25 mouse cellular contexts compared by ENCODE assay signal in the genomic region with DNA sequence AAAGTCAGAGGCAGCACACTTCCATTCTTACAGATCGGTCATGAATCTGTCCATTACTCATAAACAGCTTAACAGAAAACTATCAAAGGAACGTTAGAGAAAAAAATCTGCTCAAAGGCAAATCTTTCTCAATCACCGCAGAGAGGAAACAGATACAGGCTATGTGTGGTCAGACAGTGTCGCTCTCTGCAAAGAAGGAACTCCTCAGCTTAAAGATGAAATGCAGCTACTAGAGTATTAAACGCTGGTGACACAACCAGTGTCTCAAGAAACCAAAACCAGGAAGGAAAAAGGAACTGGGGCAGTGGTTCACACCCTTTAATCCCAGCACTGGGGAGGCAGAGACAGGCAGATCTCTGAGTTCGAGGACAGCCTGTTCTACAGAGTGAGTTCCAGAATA. TPM values are rescaled to one million over a fixed set of nuclear protein-coding genes. Genes with fewer than 3 reads are reported as not detected.
DNase-seq lines count a peak whose midpoint lies in the region; ATAC-seq and TF ChIP-seq lines count a peak whose summit lies in the region.
"Had no signal": no experiment of that assay in that cellular context is flagged by ENCODE, and none has a peak within 500 bp of the region (broad histone marks: within the 10 kb centered on the region; RNA-seq: fewer than 3 reads in every experiment).

No protein-coding gene starts in this region.

- no peak overlapping the region for H3K27ac ChIP-seq in liver, adult 2 months (replicated peaks; ENCODE audit: insufficient read depth, low read depth, low read length)
- H3K27ac ChIP-seq in bone marrow, adult 2 months (ENCODE audit: control insufficient read depth, insufficient read depth, low read depth, low read length, poor library complexity) = peak overlapping the region; percentile 0; the same call in 1 of the 2 replicates
- H3K27ac ChIP-seq: embryonic facial prominence, embryonic 13.5 days; forebrain, embryonic 12.5 days; gastrocnemius, adult 2 months; heart, embryonic 15.5 days; hindbrain, embryonic 10.5 days; hindbrain, embryonic 14.5 days had no signal

- H3K79me2 ChIP-seq in liver, adult 2 months (ENCODE audit: control insufficient read depth, insufficient read depth, low read length) = peaks cover 9% of the 10 kb centered on the region; the same call in 1 of the 2 replicates

- ATAC-seq in hematopoietic stem cell, adult 5-6 weeks (replicated peaks in 1 of 2; ENCODE audit: insufficient read depth in 1 of 2, low FRiP score in 2 of 2, low TSS enrichment in 1 of 2, low read depth in 1 of 2, poor library complexity in 2 of 2, severe bottlenecking in 2 of 2) = peak; percentile 27 to 68; a peak in 2 of 4 replicates
- ATAC-seq in monocyte, adult 5-6 weeks (replicated peaks; ENCODE audit: insufficient number of reproducible peaks, low FRiP score, low TSS enrichment, poor library complexity, severe bottlenecking) = peak; percentile 82
- ATAC-seq: forebrain, embryonic 16.5 days; Patski had no signal

- H3K36me3 ChIP-seq in liver, adult 2 months (ENCODE audit: control insufficient read depth, insufficient read depth, low read length) = peaks cover 70% of the 10 kb centered on the region

- peak; percentile 8 for DNase-seq in liver, adult 2 months (ENCODE audit: extremely low read depth, low read depth, low spot score)
- DNase-seq in liver = no peak
- no peak for DNase-seq in natural killer cell, adult 2 months (ENCODE audit: low spot score in 2 of 2)
- DNase-seq in heart, adult 8-10 months (ENCODE audit: low spot score) = no peak
- DNase-seq in adrenal gland, adult (ENCODE audit: inconsistent age in 2 of 2, low spot score in 1 of 2) = no peak
- DNase-seq: adrenal gland, adult 8-10 months; adrenal gland, postnatal 36 days; cerebellum, adult 11-12 months; cerebellum, adult 9-10 months; cerebellum, postnatal 25 days; gastrocnemius, adult 2 months; gastrocnemius, postnatal 36 days; heart, adult 18-20 months; heart, postnatal 14 days had no signal

- H3K4me1 ChIP-seq in liver, adult 2 months (ENCODE audit: control insufficient read depth, insufficient read depth, low read length) = peaks cover 3% of the 10 kb centered on the region; the same call in 1 of the 2 replicates
- H3K4me1 ChIP-seq in bone marrow, adult 2 months (ENCODE audit: control insufficient read depth, insufficient read depth, low read length) = no peaks in the 10 kb centered on the region
- H3K4me1 ChIP-seq: embryonic facial prominence, embryonic 13.5 days; hindbrain, embryonic 10.5 days had no signal

- no peak overlapping the region for H3K4me3 ChIP-seq in liver, adult 2 months (ENCODE audit: insufficient read depth, low read depth, low read length)
- no peak overlapping the region for H3K4me3 ChIP-seq in bone marrow, adult 2 months (replicated peaks; ENCODE audit: control insufficient read depth, low read depth, low read length)
- H3K4me3 ChIP-seq: embryonic facial prominence, embryonic 13.5 days; forebrain, embryonic 12.5 days; gastrocnemius, adult 2 months; heart, embryonic 15.5 days; hindbrain, embryonic 10.5 days had no signal

- no peak for TF ChIP-seq CTCF in liver, adult 2 months (IDR thresholded peaks at IDR 0.05; ENCODE audit: low read depth, low read length)
- TF ChIP-seq CTCF in bone marrow, adult 2 months (IDR thresholded peaks at IDR 0.05; ENCODE audit: control insufficient read depth, insufficient read depth, low read length) = no peak

- no peaks in the 10 kb centered on the region for H3K27me3 ChIP-seq in liver, adult 2 months (ENCODE audit: control insufficient read depth, insufficient read depth, low read length)
- H3K27me3 ChIP-seq: embryonic facial prominence, embryonic 13.5 days; forebrain, embryonic 12.5 days; heart, embryonic 15.5 days; Patski had no signal

- H3K9ac ChIP-seq in liver, adult 2 months (ENCODE audit: low read depth, low read length) = no peak overlapping the region
- H3K9ac ChIP-seq: embryonic facial prominence, embryonic 13.5 days; forebrain, embryonic 12.5 days; heart, embryonic 15.5 days; hindbrain, embryonic 14.5 days had no signal

- WGBS in liver, adult 2 months = 87% methylated on average over 6 of the region's 6 CpGs
- 41% methylated on average over 6 of the region's 6 CpGs for WGBS in bone marrow, adult 2 months

- no peak for TF ChIP-seq POLR2A in liver, adult 2 months (IDR thresholded peaks at IDR 0.05; ENCODE audit: extremely low read depth, insufficient read depth, low read length)
- TF ChIP-seq POLR2A in bone marrow, adult 2 months (IDR thresholded peaks at IDR 0.05; ENCODE audit: borderline replicate concordance, control insufficient read depth, low read depth, low read length) = no peak

RNA-seq across cellular contexts. Expression of a gene that starts 6.6 kb away (rescaled TPM):
- 27.9 and 29.4 TPM in 2 replicates for total RNA-seq in liver, adult 2 months (2014; rRNA removed)
- polyA plus RNA-seq in liver, adult 2 months (2012; rRNA removed) = 9.7 and 10.2 TPM in 2 replicates
- 24.3 and 44.1 TPM in 2 replicates for polyA plus RNA-seq in bone marrow, adult 2 months (2011; ENCODE audit: insufficient read depth, insufficient read length, low replicate concordance, missing spikeins)
- 97.1 and 102 TPM in 2 replicates for total RNA-seq in hematopoietic stem cell, adult 5-6 weeks (2017)
- total RNA-seq in monocyte, adult 5-6 weeks (2017) = 47.1 to 62.1 TPM (median 50.5 TPM) in 3 replicates
- total RNA-seq in heart, adult 8-10 months (2022) = 10 to 100 TPM; 33.6 to 36.4 (median 35.1) TPM

RNA-seq across cellular contexts. Expression of a gene that starts 29.0 kb away (rescaled TPM):
- not detected in 2 replicates for total RNA-seq in liver, adult 2 months (2014; rRNA removed)
- not detected in 2 replicates for polyA plus RNA-seq in liver, adult 2 months (2012; rRNA removed)
- polyA plus RNA-seq in bone marrow, adult 2 months (2011; ENCODE audit: insufficient read depth, insufficient read length, low replicate concordance, missing spikeins) = not detected in 2 replicates
- 0.15 TPM in 1 of 2 replicates, not detected in the other for total RNA-seq in hematopoietic stem cell, adult 5-6 weeks (2017)
- total RNA-seq in monocyte, adult 5-6 weeks (2017) = not detected in 3 replicates
- total RNA-seq in heart, adult 8-10 months (2022) = not detected
- total RNA-seq: gastrocnemius, adult 2 months; gastrocnemius, postnatal 36 days; heart, adult 18-20 months; heart, postnatal 14 days had no signal
- polyA plus RNA-seq: heart, embryonic 11.5 days; heart, embryonic 15.5 days; Patski had no signal

RNA-seq across cellular contexts. Expression of a gene that starts 58.4 kb away (rescaled TPM):
- total RNA-seq in liver, adult 2 months (2014; rRNA removed) = 46.2 and 58.1 TPM in 2 replicates
- 5.7 and 6.1 TPM in 2 replicates for polyA plus RNA-seq in liver, adult 2 months (2012; rRNA removed)
- 2.6 and 5.5 TPM in 2 replicates for polyA plus RNA-seq in bone marrow, adult 2 months (2011; ENCODE audit: insufficient read depth, insufficient read length, low replicate concordance, missing spikeins)
- total RNA-seq in hematopoietic stem cell, adult 5-6 weeks (2017) = 45.0 and 46.2 TPM in 2 replicates
- total RNA-seq in monocyte, adult 5-6 weeks (2017) = 45.7 to 48.6 TPM (median 48.0 TPM) in 3 replicates
- 10 to 100 TPM; 15.8 to 18.8 (median 18.4) TPM for total RNA-seq in heart, adult 8-10 months (2022)
